Mouse (Mus musculus) myocyte (in vitro differentiated cells): ENCODE measurements around the gene Cers5. TPM values are rescaled to one million over a fixed set of nuclear protein-coding genes. Genes with fewer than 3 reads are reported as not detected.
"Not testable (repeated sequence)": the region's sequence is repeated elsewhere in the genome, so short reads cannot be mapped to it uniquely, and the experiment has no call there.

Experiments used
- H3K27me3 ChIP-seq: one replicate; pipeline ENCODE4 v1.6.1; 2011; ENCODE audit not compliant: control insufficient read depth, insufficient read depth, insufficient read length
- H3K36me3 ChIP-seq: one replicate; pipeline ENCODE4 v1.6.1; 2011; ENCODE audit not compliant: control insufficient read depth, insufficient read depth
- H3K4me2 ChIP-seq: one replicate; pipeline ENCODE4 v1.6.1; 2011; ENCODE audit warnings: low read depth, control low read depth
- H3K4me3 ChIP-seq: one replicate; pipeline ENCODE4 v1.5.1; 2011; ENCODE audit warnings: mild to moderate bottlenecking, control low read depth, moderate library complexity
- H3K79me2 ChIP-seq: one replicate; pipeline ENCODE4 v1.6.1; 2011; ENCODE audit not compliant: control insufficient read depth, insufficient read depth
- H3ac ChIP-seq: one replicate; pipeline ENCODE4 v1.6.1; 2011; ENCODE audit not compliant: control insufficient read depth, insufficient read length
- CEBPB ChIP-seq: IDR thresholded peaks from 2 replicates; pipeline ENCODE4 v1.6.1; 2011; ENCODE audit warnings: mild to moderate bottlenecking, moderate library complexity; ENCODE audit not compliant: poor library complexity, insufficient read depth, severe bottlenecking
- E2F4 ChIP-seq: IDR thresholded peaks from one replicate; pipeline ENCODE4 v1.6.1; 2011; ENCODE audit warnings: mild to moderate bottlenecking, control low read depth, moderate library complexity; ENCODE audit not compliant: insufficient read depth
- MAX ChIP-seq: IDR thresholded peaks from one replicate; pipeline ENCODE4 v1.6.1; 2011; ENCODE audit warnings: low read depth, mild to moderate bottlenecking, control low read depth
- MYOD1 ChIP-seq, 3 experiments: IDR thresholded peaks; one replicate each; pipeline ENCODE4 v1.6.1; 2011; ENCODE audit warnings: control low read depth in 2 of 3, low read depth in 2 of 3, mild to moderate bottlenecking in 2 of 3, moderate library complexity in 1 of 3; ENCODE audit not compliant: insufficient read length in 2 of 3, control insufficient read depth in 1 of 3
- MYOG ChIP-seq, 3 experiments: IDR thresholded peaks; one replicate each; pipeline ENCODE4 v1.6.1; 2011; ENCODE audit warnings: control low read depth in 2 of 3, low read depth in 2 of 3, mild to moderate bottlenecking in 2 of 3; ENCODE audit not compliant: insufficient read length in 2 of 3, control insufficient read depth in 1 of 3, insufficient read depth in 1 of 3
- POLR2A ChIP-seq: IDR thresholded peaks from one replicate; pipeline ENCODE4 v1.6.1; 2011; ENCODE audit warnings: low read depth, mild to moderate bottlenecking, control low read depth, moderate library complexity; ENCODE audit not compliant: insufficient read length
- POLR2AphosphoS2 ChIP-seq: IDR thresholded peaks from one replicate; pipeline ENCODE4 v1.6.1; 2011; ENCODE audit warnings: low read depth, control low read depth; ENCODE audit not compliant: insufficient read length
- REST ChIP-seq: IDR thresholded peaks from one replicate; pipeline ENCODE4 v1.6.1; 2011; ENCODE audit warnings: mild to moderate bottlenecking, control low read depth, moderate library complexity; ENCODE audit not compliant: insufficient read depth, insufficient read length
- SRF ChIP-seq: IDR thresholded peaks from one replicate; pipeline ENCODE4 v1.6.1; 2011; ENCODE audit warnings: low read depth; ENCODE audit not compliant: control insufficient read depth, insufficient read length
- TCF12 ChIP-seq: IDR thresholded peaks from one replicate; pipeline ENCODE4 v1.6.1; 2011; ENCODE audit warnings: mild to moderate bottlenecking, control low read depth; ENCODE audit not compliant: poor library complexity, insufficient read depth, severe bottlenecking
- TCF3 ChIP-seq: IDR thresholded peaks from one replicate; pipeline ENCODE4 v1.6.1; 2011; ENCODE audit warnings: low read depth, control low read depth; ENCODE audit not compliant: insufficient read length
- USF1 ChIP-seq: IDR thresholded peaks from one replicate; pipeline ENCODE4 v1.6.1; 2011; ENCODE audit warnings: low read depth, mild to moderate bottlenecking, control low read depth, moderate library complexity
- polyA plus RNA-seq: library from polyadenylated mRNA; unstranded; fragments of >200 nt; fragmentation: generic; extraction: Trizol; gene quantifications from one replicate; pipeline ENCODE4 v1.2.1, GENCODE M21; 2012; ENCODE audit warnings: missing spikeins

Gene Cers5
- polyA plus RNA-seq, 1 experiment: 68.6 TPM

GRCm38 (mm10) chr15:99704041-99704681, 68.5 kb downstream of the Cers5 start:
- Histone ChIP-seq H3K4me2 (peak overlapping the region; percentile 39), H3K27me3 (no peaks in the 10 kb centered on the region), H3ac (no peak overlapping the region), H3K36me3 (peaks cover 21% of the 10 kb centered on the region), H3K79me2 (peaks cover 22% of the 10 kb centered on the region), H3K4me3 (no peak overlapping the region)
- TF ChIP-seq POLR2A: no peak
- TF ChIP-seq TCF3: no peak
- no peak for TF ChIP-seq MAX
- no peak for TF ChIP-seq MYOD1 (IDR thresholded peaks at IDR 0.05; ENCODE audit: control insufficient read depth in 1 of 3, insufficient read length in 2 of 3, low read depth in 2 of 3)
- TF ChIP-seq SRF: no peak
- TF ChIP-seq USF1: no peak
- no peak for TF ChIP-seq POLR2AphosphoS2
- no peak for TF ChIP-seq TCF12
- no peak for TF ChIP-seq REST
- no peak for TF ChIP-seq E2F4
- TF ChIP-seq MYOG (IDR thresholded peaks at IDR 0.05; ENCODE audit: control insufficient read depth in 1 of 3, insufficient read depth in 1 of 3, insufficient read length in 2 of 3, low read depth in 2 of 3): no peak
- no peak for TF ChIP-seq CEBPB

- Histone ChIP-seq H3ac (no peak overlapping the region), H3K4me2 (peak overlapping the region; percentile 100), H3K79me2 (peaks cover 22% of the 10 kb centered on the region), H3K36me3 (peaks cover 15% of the 10 kb centered on the region), H3K4me3 (peak overlapping the region; percentile 53), H3K27me3 (no peaks in the 10 kb centered on the region)
- TF ChIP-seq TCF3 (no peak), E2F4 (no peak), USF1 (no peak), SRF (no peak), CEBPB (no peak), MYOD1 (IDR thresholded peaks at IDR 0.05; ENCODE audit: control insufficient read depth in 1 of 3, insufficient read length in 2 of 3, low read depth in 2 of 3) (no peak), TCF12 (no peak)
Observed at GRCm38 (mm10) chr15:99703676-99704040, 69.0 kb downstream of the Cers5 start.

GRCm38 (mm10) chr15:99703104-99703503, 69.6 kb downstream of the Cers5 start:
- no peaks in the 10 kb centered on the region for H3K27me3 ChIP-seq
- H3K4me3 ChIP-seq: peak overlapping the region; percentile 53
- peaks cover 13% of the 10 kb centered on the region for H3K36me3 ChIP-seq
- TF ChIP-seq POLR2A: peak; percentile 17
- no peak for TF ChIP-seq SRF
- no peak for TF ChIP-seq MAX
- TF ChIP-seq CEBPB: no peak
- H3ac ChIP-seq: no peak overlapping the region
- H3K79me2 ChIP-seq: peaks cover 22% of the 10 kb centered on the region
- peak overlapping the region; percentile 100 for H3K4me2 ChIP-seq

- peak within 1 kb of the TSS; percentile 100 for H3K4me2 ChIP-seq
- peak within 1 kb of the TSS; percentile 53 for H3K4me3 ChIP-seq
- no peak for TF ChIP-seq MAX
- peak; percentile 35 for TF ChIP-seq POLR2AphosphoS2
- no peak for TF ChIP-seq TCF12
- peak in 2 of 3 experiments; percentile 28 to 49 for TF ChIP-seq MYOG (IDR thresholded peaks at IDR 0.05; ENCODE audit: control insufficient read depth in 1 of 3, insufficient read depth in 1 of 3, insufficient read length in 2 of 3, low read depth in 2 of 3)
- TF ChIP-seq TCF3: no peak
- TF ChIP-seq SRF: peak; percentile 74
- no peak for TF ChIP-seq REST
- no peak for TF ChIP-seq E2F4
- TF ChIP-seq CEBPB: no peak
- no peak for TF ChIP-seq USF1
- TF ChIP-seq POLR2A: peak; percentile 58
- peak in 1 of 3 experiments; percentile 1 for TF ChIP-seq MYOD1 (IDR thresholded peaks at IDR 0.05; ENCODE audit: control insufficient read depth in 1 of 3, insufficient read length in 2 of 3, low read depth in 2 of 3)
- H3K27me3 ChIP-seq: peaks cover 2% of the 10 kb centered on the region
- peaks cover 22% of the 10 kb centered on the region for H3K79me2 ChIP-seq
- peak within 1 kb of the TSS; percentile 30 for H3ac ChIP-seq
- peaks cover 12% of the 10 kb centered on the region for H3K36me3 ChIP-seq
Observed at GRCm38 (mm10) chr15:99701999-99702900, 70.4 kb downstream of the Cers5 start, which contains the start of gene Smarcd1. Gene Smarcd1, plus strand, starts transcription at chr15:99702129.

- Histone ChIP-seq H3K4me3 (peak overlapping the region; percentile 53), H3K79me2 (peaks cover 22% of the 10 kb centered on the region), H3K4me2 (peak overlapping the region; percentile 73), H3ac (peak overlapping the region; percentile 30)
- H3K27me3 ChIP-seq, H3K36me3 ChIP-seq: not testable (repeated sequence)
Observed at GRCm38 (mm10) chr15:99701640-99701998, 71.1 kb downstream of the Cers5 start.
